Comparison of ENCODE assay signal across 20 mouse cellular contexts in the genomic region with DNA sequence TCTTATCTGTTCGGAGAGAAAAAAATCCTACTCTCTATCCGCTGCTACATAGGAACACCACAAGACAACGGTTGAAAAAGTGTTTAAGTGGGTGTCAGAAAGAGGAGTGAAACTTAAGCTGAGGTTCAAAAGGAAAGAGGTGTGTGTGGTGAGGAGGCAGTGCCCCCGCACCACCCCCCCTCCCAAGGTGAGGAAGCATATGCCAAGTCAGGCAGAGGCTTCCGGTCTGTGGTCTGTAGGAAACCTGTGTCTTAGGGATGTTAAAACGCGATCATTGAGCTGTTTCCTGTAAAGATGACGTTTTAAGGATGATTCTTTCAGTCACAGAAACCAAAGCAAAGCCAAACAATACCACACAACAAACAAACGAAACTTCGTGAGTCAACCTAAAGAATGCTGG.
DNase-seq lines count a peak whose midpoint lies in the region; ATAC-seq and TF ChIP-seq lines count a peak whose summit lies in the region.
"Had no signal": no experiment of that assay in that cellular context is flagged by ENCODE, and none has a peak within 500 bp of the region (broad histone marks: within the 10 kb centered on the region; RNA-seq: fewer than 3 reads in every experiment).

No protein-coding gene starts in this region.

- H3K27ac ChIP-seq in left cerebral cortex, adult 2 months, result no peak overlapping the region
- no peak overlapping the region for H3K27ac ChIP-seq in kidney, embryonic 16.5 days (ENCODE audit: low read length)
- H3K27ac ChIP-seq: embryonic facial prominence, embryonic 10.5 days; gastrocnemius, adult 2 months; heart, embryonic 13.5 days; hindbrain, embryonic 13.5 days; hindbrain, postnatal 0 days had no signal

- 65% methylated on average over 10 of the region's 10 CpGs for WGBS in kidney, embryonic 16.5 days

- no peaks in the 10 kb centered on the region for H3K9me3 ChIP-seq in kidney, embryonic 16.5 days (ENCODE audit: low read length)
- H3K9me3 ChIP-seq: embryonic facial prominence, embryonic 10.5 days; heart, embryonic 13.5 days; hindbrain, embryonic 13.5 days had no signal

- no peaks in the 10 kb centered on the region for H3K27me3 ChIP-seq in kidney, embryonic 16.5 days (ENCODE audit: insufficient read depth, low read length)
- H3K27me3 ChIP-seq: heart, embryonic 13.5 days; hindbrain, embryonic 13.5 days had no signal

- no peak overlapping the region for H3K9ac ChIP-seq in kidney, embryonic 16.5 days (replicated peaks; ENCODE audit: low read length)
- H3K9ac ChIP-seq: heart, embryonic 13.5 days; hindbrain, embryonic 13.5 days had no signal

- no peak overlapping the region for H3K4me2 ChIP-seq in kidney, embryonic 16.5 days (replicated peaks; ENCODE audit: low read depth, low read length)
- H3K4me2 ChIP-seq: heart, embryonic 13.5 days; hindbrain, embryonic 13.5 days had no signal

- no peak for TF ChIP-seq CTCF in left cerebral cortex, adult 2 months (IDR thresholded peaks at IDR 0.05)

- intact Hi-C loops in left cerebral cortex, adult 2 months (cut with DNase I), result no loop called here

- H3K4me3 ChIP-seq in left cerebral cortex, adult 2 months, result no peak overlapping the region
- H3K4me3 ChIP-seq in kidney, embryonic 16.5 days (ENCODE audit: low read length), result no peak overlapping the region
- H3K4me3 ChIP-seq: embryonic facial prominence, embryonic 10.5 days; gastrocnemius, adult 2 months; heart, embryonic 13.5 days; hindbrain, embryonic 13.5 days had no signal

- no peaks in the 10 kb centered on the region for H3K4me1 ChIP-seq in kidney, embryonic 16.5 days (ENCODE audit: insufficient read depth, low read length)
- H3K4me1 ChIP-seq: embryonic facial prominence, embryonic 10.5 days; hindbrain, embryonic 13.5 days had no signal

- ATAC-seq in megakaryocyte, adult 5-6 weeks (ENCODE audit: poor library complexity, severe bottlenecking), result 0 out of 2 replicates have a peak, but pooled peaks have one; percentile 18
- no peak for ATAC-seq in kidney, embryonic 16.5 days (ENCODE audit: low FRiP score, low TSS enrichment)
- ATAC-seq: forebrain, embryonic 14.5 days; hindbrain, postnatal 0 days had no signal

- DNase-seq in thymus, postnatal 0 days (ENCODE audit: low spot score), result peak; percentile 19
- DNase-seq in thymus, postnatal 10 days (ENCODE audit: low spot score in 2 of 2), result no peak
- DNase-seq in CD4-positive helper T cell, adult 2 months (ENCODE audit: low read depth, low spot score), result peak; percentile 67
- no peak for DNase-seq in left cerebral cortex, adult 2 months (ENCODE audit: extremely low spot score in 1 of 2, low spot score in 2 of 2)
- DNase-seq in cerebellum, postnatal 36 days, result no peak
- DNase-seq: adrenal gland, postnatal 14 days; cerebellum, adult 11-12 months; cerebellum, adult 9-10 months; cerebellum, postnatal 25 days; gastrocnemius, adult 2 months; gastrocnemius, postnatal 25 days; heart, adult 11 months; heart, postnatal 36 days had no signal

- no peaks in the 10 kb centered on the region for H3K36me3 ChIP-seq in kidney, embryonic 16.5 days (ENCODE audit: insufficient read depth, low read length)
- H3K36me3 ChIP-seq: embryonic facial prominence, embryonic 10.5 days; heart, embryonic 13.5 days; hindbrain, embryonic 13.5 days had no signal

Comparison
In these comparisons a context has a peak if more than half of its experiments do, and no peak if none do; other contexts are left out.
1. DNase-seq: peak in thymus, postnatal 0 days (single experiment) and CD4-positive helper T cell, adult 2 months (single experiment); none in thymus, postnatal 10 days (0 of 2), left cerebral cortex, adult 2 months (0 of 2) and cerebellum, postnatal 36 days (0 of 2).